Mouse (Mus musculus): ENCODE data around the gene Pias4. TPM values are rescaled to one million over a fixed set of nuclear protein-coding genes. Genes with fewer than 3 reads are reported as not detected.

The Pias4 gene
- polyA plus RNA-seq, 1 experiment from 2014 or later, result 32.8 TPM

DNA sequence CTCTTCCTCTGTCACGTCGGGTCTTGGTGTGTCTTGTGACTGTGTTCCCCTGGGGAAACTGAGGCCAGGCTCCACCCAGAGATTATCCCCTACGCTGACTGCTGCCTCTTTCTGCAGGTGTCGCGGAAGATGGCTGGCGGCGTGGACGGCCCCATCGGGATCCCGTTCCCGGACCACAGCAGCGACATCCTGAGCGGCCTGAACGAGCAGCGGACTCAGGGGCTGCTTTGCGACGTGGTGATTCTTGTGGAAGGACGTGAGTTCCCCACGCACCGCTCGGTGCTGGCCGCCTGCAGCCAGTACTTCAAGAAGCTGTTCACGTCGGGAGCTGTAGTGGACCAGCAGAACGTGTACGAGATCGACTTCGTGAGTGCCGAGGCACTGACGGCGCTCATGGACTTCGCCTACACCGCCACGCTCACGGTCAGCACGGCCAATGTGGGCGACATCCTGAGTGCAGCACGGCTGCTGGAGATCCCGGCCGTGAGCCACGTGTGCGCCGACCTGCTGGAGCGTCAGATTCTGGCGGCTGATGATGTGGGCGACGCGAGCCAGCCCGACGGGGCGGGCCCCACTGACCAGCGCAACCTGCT is 23.8 kb downstream of the Pias4 start:
- Histone ChIP-seq H3K4me3 (ENCODE audit: low read depth, low read length) (no peak overlapping the region), H3K4me1 (replicated peaks; ENCODE audit: control insufficient read depth, insufficient read depth, low read length) (peaks cover 20% of the 10 kb centered on the region), H3K36me3 (ENCODE audit: control insufficient read depth, insufficient read depth) (peaks cover 55% of the 10 kb centered on the region), H3K27ac (ENCODE audit: low read depth, low read length) (peak overlapping the region; percentile 91), H3K4me2 (replicated peaks; ENCODE audit: low read depth) (no peak overlapping the region), H3K9ac (ENCODE audit: low read depth, low read length) (no peak overlapping the region), H3K27me3 (replicated peaks; ENCODE audit: control insufficient read depth, insufficient read depth, low read length) (no peaks in the 10 kb centered on the region), H3K9me3 (ENCODE audit: control insufficient read depth) (no peaks in the 10 kb centered on the region)
- no peak for TF ChIP-seq CTCF (IDR thresholded peaks at IDR 0.05; ENCODE audit: low read depth)
- 91% methylated on average over 52 of the region's 52 CpGs for WGBS
- ATAC-seq, result no peak

DNA sequence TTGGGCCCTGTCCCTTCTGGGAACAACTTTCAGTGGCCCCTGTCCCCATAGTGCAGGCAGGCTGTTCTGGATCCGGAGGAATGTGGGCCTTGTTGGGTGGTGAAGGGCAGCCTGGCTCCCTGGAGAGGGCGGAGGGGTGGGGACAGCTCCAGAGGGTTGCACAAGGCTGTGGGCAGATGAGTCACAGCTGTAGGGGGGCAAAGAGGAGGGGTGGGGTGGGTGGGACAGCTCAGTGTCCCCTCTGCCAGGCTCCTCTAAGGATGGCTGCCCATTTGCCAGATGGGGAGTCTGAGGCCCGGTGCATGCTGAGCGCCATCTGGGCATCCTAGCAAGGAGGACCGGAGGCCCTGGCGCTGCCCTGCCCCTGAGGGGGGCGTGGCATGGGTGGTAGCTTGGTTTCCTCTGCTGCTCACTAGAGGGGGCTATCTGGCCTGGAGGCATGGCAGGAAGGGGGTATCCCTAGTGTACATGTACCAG is 24.5 kb downstream of the Pias4 start:
- Histone ChIP-seq H3K36me3 (ENCODE audit: control insufficient read depth, insufficient read depth) (peaks cover 47% of the 10 kb centered on the region), H3K27ac (ENCODE audit: low read depth, low read length) (peak overlapping the region; percentile 91), H3K4me1 (replicated peaks; ENCODE audit: control insufficient read depth, insufficient read depth, low read length) (peaks cover 20% of the 10 kb centered on the region), H3K4me2 (replicated peaks; ENCODE audit: low read depth) (peak overlapping the region; percentile 83), H3K9me3 (ENCODE audit: control insufficient read depth) (no peaks in the 10 kb centered on the region), H3K4me3 (ENCODE audit: low read depth, low read length) (no peak overlapping the region), H3K9ac (ENCODE audit: low read depth, low read length) (no peak overlapping the region), H3K27me3 (replicated peaks; ENCODE audit: control insufficient read depth, insufficient read depth, low read length) (no peaks in the 10 kb centered on the region)
- 62% methylated on average over 6 of the region's 7 CpGs for WGBS
- peak; percentile 42 for TF ChIP-seq CTCF (IDR thresholded peaks at IDR 0.05; ENCODE audit: low read depth)
- ATAC-seq, result no peak

DNA sequence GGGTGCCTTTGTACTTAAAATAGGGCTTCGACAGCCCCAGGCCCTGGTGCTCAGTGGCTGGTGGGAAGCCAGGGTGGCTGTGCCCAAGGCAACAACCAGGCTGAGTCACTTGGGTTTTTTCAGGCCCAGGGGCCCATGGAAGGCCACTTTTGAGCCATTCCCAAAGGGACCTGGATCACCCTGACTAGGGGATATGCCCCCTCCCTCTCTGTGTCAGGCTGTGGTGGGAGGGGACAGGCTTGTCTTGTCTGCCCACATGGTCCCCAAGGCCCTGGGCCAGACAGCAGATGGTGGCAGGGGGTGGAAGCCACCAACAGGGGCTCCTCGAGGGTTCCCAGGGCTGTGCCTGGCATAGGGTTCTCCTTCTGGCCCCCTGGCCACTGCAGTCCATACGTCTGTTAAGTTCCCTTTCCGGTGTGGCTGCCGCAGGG is 25.2 kb downstream of the Pias4 start:
- peak overlapping the region; percentile 26; the same call in 1 of the 2 replicates for H3K9ac ChIP-seq (ENCODE audit: low read depth, low read length)
- no peak for TF ChIP-seq CTCF (IDR thresholded peaks at IDR 0.05; ENCODE audit: low read depth)
- peak overlapping the region; percentile 91 for H3K27ac ChIP-seq (ENCODE audit: low read depth, low read length)
- H3K4me3 ChIP-seq (ENCODE audit: low read depth, low read length), result peak overlapping the region; percentile 7; the same call in 1 of the 2 replicates
- H3K27me3 ChIP-seq (replicated peaks; ENCODE audit: control insufficient read depth, insufficient read depth, low read length), result no peaks in the 10 kb centered on the region
- WGBS, result 58% methylated on average over 5 of the region's 5 CpGs
- peaks cover 20% of the 10 kb centered on the region for H3K4me1 ChIP-seq (replicated peaks; ENCODE audit: control insufficient read depth, insufficient read depth, low read length)
- H3K9me3 ChIP-seq (ENCODE audit: control insufficient read depth), result no peaks in the 10 kb centered on the region
- peaks cover 41% of the 10 kb centered on the region for H3K36me3 ChIP-seq (ENCODE audit: control insufficient read depth, insufficient read depth)
- peak overlapping the region; percentile 83 for H3K4me2 ChIP-seq (replicated peaks; ENCODE audit: low read depth)
- no peak for ATAC-seq

DNA sequence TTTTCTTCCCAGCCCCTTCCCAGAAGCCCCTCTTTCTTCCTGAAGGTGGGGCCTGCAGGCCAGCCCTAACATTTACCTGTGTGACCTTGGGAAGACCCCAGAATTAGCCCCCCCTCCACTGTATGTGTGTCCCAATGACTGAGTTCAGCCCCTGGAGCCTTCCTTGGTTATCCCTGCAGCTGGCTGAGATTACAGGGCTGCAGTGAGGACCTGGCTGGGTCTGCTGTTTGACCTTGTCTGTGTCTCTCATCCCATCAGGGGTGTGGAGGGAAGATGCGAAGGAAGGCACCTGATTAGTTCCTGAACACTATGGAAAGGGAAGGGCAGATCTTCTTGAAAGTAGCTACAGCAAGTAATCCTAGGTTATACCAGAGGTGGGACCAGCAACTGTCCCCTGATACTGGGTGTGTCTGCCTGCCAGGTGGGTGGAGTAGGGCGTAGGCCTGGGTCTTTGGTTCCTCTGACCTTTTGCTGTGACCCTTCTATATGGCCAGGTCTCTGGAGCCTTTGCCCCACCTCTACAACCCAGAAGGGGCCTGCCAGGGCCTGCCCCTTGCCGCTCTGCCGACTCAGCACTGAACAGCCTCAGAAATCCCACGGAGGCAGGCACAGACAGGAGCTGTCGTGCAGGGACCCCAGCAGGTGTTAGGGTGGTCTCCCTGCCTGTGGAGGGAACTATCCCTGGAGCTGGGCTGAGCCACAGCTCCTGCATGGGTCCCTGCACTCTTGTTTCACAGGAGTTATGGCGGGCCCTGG is 26.1 kb downstream of the Pias4 start:
- H3K27ac ChIP-seq (ENCODE audit: low read depth, low read length), result peak overlapping the region; percentile 91
- H3K4me3 ChIP-seq (ENCODE audit: low read depth, low read length), result peak overlapping the region; percentile 87
- peak overlapping the region; percentile 83 for H3K4me2 ChIP-seq (replicated peaks; ENCODE audit: low read depth)
- H3K9me3 ChIP-seq (ENCODE audit: control insufficient read depth), result no peaks in the 10 kb centered on the region
- 49% methylated on average over 7 of the region's 7 CpGs for WGBS
- no peak for TF ChIP-seq CTCF (IDR thresholded peaks at IDR 0.05; ENCODE audit: low read depth)
- peak overlapping the region; percentile 87 for H3K9ac ChIP-seq (ENCODE audit: low read depth, low read length)
- peaks cover 32% of the 10 kb centered on the region for H3K36me3 ChIP-seq (ENCODE audit: control insufficient read depth, insufficient read depth)
- ATAC-seq, result no peak
- peaks cover 20% of the 10 kb centered on the region for H3K4me1 ChIP-seq (replicated peaks; ENCODE audit: control insufficient read depth, insufficient read depth, low read length)
- no peaks in the 10 kb centered on the region for H3K27me3 ChIP-seq (replicated peaks; ENCODE audit: control insufficient read depth, insufficient read depth, low read length)

DNA sequence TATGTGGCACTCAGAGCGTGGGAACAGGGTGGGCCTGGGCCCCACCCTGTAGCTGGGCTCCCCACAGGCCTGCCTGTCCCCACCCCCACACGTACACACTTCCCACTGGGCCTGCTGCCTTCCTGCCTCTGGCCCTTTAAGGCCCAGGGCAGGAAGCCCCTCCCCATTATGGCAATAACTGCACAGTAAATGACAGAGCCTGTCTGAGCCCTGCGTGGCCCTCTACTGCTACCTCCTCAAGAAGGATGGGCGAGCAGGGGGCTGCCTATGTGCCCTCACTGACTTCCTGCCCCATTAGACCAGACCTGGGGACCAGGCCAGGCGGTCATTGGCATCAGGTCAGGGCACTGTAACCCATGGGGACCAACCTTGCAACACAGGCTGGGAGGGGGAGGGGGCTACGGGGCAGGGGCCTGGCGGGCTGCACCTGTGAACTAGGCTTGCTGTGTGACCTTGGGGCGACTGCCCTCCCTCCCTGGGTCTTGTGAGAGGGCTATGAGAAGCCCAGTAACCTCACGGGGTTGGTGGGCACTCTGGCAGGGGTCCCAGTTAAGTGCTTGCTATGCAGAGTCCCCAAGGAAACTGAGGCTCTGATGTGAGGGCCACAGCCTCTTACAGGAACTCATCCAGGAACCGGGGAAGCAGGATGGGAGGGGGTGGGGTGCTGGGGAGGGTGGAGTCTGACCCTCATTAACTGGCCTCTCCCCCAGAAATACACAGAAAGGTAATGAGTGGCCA is 26.8 kb downstream of the Pias4 start:
- Histone ChIP-seq H3K36me3 (ENCODE audit: control insufficient read depth, insufficient read depth) (peaks cover 26% of the 10 kb centered on the region), H3K4me3 (ENCODE audit: low read depth, low read length) (peak overlapping the region; percentile 87), H3K27me3 (replicated peaks; ENCODE audit: control insufficient read depth, insufficient read depth, low read length) (no peaks in the 10 kb centered on the region), H3K9me3 (ENCODE audit: control insufficient read depth) (no peaks in the 10 kb centered on the region), H3K27ac (ENCODE audit: low read depth, low read length) (peak overlapping the region; percentile 91), H3K4me1 (replicated peaks; ENCODE audit: control insufficient read depth, insufficient read depth, low read length) (peaks cover 16% of the 10 kb centered on the region), H3K4me2 (replicated peaks; ENCODE audit: low read depth) (peak overlapping the region; percentile 83), H3K9ac (ENCODE audit: low read depth, low read length) (peak overlapping the region; percentile 87)
- 16% methylated on average over 9 of the region's 10 CpGs for WGBS
- no peak for TF ChIP-seq CTCF (IDR thresholded peaks at IDR 0.05; ENCODE audit: low read depth)
- no peak for ATAC-seq

DNA sequence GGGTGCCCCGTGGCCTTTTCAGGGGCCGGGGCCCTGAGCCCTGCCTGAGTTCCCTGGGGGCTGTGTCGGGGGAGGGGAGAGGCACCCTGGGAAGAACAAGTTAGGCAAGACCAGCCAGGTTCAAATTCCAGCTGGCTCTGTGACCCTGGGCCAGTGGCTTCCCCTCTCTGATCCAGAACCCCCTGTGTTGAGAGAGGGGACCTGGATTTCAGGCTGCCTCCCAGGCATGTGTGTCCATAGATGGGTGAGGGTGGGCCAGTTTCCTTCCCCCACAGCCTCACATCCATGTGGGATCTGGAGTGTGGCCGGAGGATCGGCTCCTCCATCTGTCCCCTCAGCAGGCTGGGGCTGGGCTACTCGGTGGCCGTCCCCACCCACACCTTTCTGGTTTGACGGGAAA is 27.7 kb downstream of the Pias4 start:
- peaks cover 16% of the 10 kb centered on the region for H3K4me1 ChIP-seq (replicated peaks; ENCODE audit: control insufficient read depth, insufficient read depth, low read length)
- peaks cover 17% of the 10 kb centered on the region for H3K36me3 ChIP-seq (ENCODE audit: control insufficient read depth, insufficient read depth)
- H3K27me3 ChIP-seq (replicated peaks; ENCODE audit: control insufficient read depth, insufficient read depth, low read length), result no peaks in the 10 kb centered on the region
- H3K4me3 ChIP-seq (ENCODE audit: low read depth, low read length), result peak overlapping the region; percentile 87
- WGBS, result 19% methylated on average over 8 of the region's 8 CpGs
- peak overlapping the region; percentile 83 for H3K4me2 ChIP-seq (replicated peaks; ENCODE audit: low read depth)
- no peak for ATAC-seq
- H3K9me3 ChIP-seq (ENCODE audit: control insufficient read depth), result no peaks in the 10 kb centered on the region
- peak overlapping the region; percentile 87 for H3K9ac ChIP-seq (ENCODE audit: low read depth, low read length)
- no peak for TF ChIP-seq CTCF (IDR thresholded peaks at IDR 0.05; ENCODE audit: low read depth)
- peak overlapping the region; percentile 91 for H3K27ac ChIP-seq (ENCODE audit: low read depth, low read length)
